Mouse (Mus musculus) right cerebral cortex, postnatal 4 days (tissue): ENCODE measurements around the gene Cebpg.

Experiments
- DNase-seq: peaks from one replicate; pipeline ENCODE4 v3.0.0-alpha.2; 2022

Gene Cebpg

DNA sequence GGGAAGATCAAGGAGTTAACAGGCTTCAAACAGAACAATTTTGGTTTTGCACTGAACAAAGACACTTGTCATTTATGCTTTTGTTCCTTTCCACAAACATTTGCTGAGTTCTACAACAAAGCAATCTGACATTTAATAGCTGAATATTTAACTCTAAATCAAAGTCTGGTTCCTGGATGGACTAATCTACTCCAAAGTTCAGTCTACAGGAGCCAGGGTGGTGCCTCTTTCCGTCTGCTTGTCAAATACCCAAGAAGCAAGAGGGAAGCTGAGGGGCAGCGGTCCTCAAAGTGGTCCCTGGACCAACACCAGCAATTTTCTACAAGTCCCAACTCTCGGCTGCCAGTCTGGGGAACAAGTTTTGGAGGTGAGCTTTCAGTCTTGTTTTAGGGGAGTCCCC, 3.2 kb downstream of the Cebpg start:
- DNase-seq: no peak

DNA sequence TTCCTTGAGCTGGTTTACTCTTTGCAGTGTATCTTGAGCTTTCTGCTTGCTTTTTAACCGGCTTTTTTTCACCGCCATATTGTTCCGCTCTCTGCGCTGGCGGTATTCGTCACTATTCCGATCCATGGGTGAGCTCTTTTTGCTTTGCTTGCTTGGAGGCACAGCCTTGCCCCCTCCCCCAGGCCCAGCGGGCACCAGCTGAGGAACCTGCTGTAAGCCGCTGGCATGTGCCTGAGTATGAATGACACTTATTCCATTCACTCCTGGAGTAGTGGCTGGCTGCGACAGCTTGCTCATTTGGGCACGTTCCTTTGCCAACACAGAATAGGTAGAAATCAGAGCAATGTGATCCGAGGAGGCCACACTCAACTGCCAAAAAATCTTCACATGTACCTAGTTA, 5.8 kb downstream of the Cebpg start:
- DNase-seq: no peak

DNA sequence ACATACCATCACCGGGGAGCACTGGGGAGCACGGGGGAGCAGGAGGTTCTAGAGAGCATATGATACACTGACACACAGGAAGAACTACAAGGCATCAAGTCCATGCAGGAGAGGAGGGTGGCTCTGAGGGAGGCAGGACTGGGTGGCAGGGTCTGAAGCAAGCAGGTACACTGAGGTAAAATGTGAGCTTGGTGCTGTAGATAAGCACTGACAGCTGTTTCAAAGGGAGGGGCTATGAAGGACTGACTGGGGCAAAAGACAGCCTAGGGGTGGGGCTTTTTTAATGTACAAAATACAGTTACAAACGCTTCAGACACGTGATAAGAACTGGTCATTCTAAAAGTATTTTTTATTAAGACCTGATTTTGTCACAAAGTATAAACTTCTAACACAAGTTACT, 10.3 kb downstream of the Cebpg start:
- no peak for DNase-seq

DNA sequence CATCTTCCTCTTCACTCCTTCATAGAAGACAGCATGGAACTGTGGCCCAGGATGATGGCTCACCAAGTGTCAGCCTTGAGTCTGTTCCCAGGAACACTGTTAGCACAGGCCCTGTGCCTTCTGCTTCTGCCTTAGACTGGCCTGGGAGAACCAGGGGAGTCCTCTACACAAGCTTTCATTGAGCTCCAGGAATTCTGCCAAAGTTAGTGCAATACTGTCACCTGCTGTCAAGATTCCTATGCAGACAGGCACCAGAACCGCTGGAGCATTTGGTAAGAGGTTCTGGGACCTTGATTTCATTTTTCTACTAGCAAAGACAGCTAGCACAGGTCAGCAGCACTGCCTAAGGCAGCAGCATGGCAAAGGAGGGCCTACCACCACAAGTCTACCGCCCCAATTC, 11.7 kb downstream of the Cebpg start:
- no peak for DNase-seq

DNA sequence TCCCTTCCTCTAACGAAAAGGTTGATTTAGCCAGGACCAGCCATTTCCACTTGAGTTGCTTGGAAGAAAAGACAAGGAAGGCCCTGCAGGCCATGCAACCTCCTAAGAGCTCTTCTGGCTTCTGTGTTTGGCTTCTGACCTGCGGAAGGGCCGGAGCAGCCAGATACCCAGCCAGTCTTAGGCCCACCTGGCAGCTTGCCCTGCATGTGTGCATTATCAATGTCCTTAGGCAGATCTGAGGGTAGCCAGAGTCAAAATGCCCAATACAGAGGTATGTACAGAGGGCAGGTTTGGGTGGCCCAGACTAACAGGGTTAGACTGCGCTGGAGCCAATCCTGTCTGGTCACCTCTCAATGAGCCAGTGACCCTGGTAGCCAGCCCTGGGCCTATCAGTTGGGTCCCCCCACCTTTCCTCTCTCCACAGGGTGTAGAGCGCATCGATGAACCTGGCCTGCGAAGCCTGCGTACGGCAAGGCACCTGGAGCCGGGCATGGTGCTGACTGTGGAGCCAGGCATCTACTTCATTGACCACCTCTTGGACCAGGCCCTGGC, 13.0 kb downstream of the Cebpg start:
- DNase-seq: no peak

DNA sequence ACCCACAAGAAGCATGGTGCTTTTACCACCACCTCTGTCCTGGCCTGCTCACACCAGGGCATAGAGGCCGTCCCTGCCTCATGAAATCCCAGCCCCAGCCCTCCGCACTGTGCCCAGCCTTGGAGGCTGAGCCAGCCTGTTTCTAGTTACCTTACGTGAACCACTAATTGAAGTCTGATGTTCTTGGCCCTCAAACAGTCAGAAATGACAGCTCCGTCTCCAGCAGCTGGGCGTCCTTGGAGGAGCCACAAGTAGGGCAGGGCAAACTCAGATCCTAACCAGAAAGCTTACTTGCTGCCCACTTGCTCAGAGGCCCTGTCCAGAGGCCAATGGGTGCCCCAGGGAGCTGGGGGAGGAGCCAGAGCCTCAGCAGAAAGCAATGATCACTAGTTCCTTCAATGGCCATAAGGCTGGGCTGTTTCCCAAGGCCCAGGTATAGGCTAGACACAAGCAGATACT, 13.6 kb downstream of the Cebpg start:
- DNase-seq: no peak

DNA sequence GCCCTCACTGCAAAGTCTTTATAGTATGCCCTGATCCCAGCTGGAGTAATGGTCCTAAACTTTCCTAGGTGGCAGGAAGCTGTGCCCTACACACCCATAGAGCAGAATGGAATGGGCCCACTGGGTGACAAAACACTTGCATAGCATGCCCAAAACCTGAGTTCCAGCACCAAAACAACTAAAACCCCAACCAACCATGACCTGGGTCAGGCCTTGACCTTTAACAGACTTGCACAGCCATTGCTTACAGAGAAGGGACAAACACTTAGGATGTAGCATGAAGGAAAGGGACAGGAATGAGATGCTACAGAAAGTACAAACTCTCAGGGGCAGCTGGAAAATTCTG, 14.2 kb downstream of the Cebpg start:
- no peak for DNase-seq

DNA sequence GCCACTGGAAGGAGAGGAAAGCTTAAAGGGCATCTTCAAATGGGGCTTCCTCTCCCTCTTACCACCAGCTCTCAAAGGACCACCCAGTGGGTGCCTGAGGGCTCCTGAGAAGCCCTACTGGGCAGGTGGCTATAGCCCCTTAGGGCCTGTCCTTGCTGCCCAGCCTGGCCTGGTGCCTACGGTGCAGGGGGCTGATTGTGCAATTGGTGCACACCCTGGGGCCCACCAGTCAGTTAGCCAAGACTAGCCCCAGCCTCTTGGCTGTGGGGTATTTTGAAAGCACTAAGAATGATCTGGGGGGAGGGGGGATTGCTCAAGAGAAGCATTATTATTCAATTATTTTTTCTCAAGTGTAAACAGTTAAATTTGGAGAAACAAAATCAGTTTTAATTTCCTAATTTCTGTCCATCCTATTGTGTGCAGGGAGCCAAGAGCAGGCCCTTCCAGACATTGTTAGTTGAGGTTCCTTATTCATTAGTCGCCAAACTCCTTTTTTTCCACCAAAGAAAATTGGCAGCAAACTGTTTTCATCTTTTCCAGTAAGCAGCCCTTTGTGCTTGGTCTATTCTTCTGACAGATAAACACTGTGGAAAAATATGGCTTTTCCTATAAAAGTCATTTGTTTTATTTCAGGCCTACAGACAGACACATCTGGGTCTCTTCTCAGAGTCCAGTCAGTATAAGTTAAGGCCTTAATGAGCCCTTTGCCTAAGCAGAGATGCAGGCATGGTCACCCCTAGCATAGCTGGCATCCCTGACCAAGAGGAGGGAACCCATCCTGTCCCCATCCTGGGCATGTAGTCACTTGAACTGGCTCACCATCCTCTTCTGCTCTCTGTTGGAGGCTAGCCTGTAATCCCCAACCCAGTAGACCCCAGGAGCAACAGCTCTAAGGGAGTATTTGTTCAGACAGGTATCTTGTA, 14.8 kb downstream of the Cebpg start:
- DNase-seq: no peak

DNA sequence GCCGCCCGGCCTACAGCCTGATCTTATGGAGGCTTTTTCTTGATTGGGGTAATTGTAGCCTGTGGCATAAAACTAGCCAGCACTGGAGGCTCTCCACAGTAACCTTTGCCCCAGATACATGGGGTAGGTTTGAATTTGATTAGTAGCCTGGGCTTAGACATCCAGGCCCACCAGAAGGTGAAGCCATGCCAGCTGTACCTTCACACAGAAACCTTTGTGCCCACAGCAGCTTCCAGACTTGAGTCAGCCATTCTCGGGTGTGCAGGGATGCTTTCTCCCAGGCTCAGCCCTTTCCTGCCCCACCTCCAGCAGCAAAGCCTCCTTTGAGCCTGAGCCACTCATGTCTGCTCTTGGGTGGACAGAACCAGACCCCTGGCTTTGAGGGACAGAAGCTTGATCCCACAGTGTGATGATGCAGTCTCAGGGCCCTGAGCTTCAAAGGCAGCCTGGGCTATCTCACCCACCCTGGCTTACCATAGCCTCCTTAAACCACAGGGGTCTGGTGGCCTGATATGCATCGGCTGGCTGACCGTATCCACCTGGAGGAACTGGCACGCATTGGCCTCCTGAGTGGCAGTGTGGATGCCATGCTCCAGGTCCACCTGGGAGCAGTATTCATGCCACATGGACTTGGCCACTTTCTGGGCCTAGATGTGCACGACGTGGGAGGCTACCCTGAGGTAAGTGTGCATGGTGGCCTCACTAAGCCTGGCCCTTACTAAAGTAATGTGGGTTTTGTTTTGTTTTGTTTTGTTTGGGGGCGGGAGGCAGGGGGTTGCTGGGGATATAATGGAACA, 16.0 kb downstream of the Cebpg start:
- no peak for DNase-seq

DNA sequence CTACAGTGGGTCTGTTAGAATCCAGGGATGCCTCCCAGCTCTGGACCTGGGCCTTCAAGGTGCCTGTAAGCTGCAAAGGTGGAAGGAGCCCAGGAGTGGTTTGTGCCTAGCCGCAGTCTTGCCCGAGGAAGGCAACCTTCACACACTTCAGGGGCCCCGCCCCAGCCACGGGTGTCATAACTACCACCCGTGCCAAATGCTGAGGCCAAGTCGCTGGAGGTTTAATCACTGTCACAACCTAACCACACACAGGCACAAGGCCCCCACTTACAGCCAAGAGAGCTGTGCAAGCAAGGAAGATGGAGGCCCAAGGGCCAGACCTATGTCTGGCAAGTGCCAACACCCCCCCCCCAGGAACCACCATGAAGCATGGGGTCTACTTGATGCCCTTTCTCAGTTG, 19.0 kb downstream of the Cebpg start:
- DNase-seq: no peak

DNA sequence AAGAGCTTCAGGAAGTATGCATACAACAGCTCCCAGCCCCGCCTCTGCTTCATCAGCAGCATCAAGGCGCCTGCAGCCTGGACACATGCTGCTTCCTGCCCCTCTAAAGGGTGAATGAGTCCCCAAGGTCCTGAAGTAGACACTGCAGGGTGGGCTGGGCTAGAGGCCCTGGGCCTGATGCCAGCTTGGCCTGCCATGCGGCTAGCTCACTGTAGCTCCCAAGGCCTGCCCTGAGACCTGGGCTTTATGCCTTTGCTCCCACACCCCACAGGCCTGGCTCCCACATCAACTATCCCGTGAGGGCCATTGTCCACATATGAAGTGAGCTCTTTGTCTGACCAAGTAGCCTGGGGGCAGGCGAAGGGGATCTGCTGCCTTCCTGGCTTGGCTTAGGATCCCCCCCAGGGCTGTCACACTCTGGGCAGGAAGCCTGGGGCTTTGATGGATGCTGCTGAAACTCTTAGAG, 20.1 kb downstream of the Cebpg start:
- peak; percentile 51 for DNase-seq

DNA sequence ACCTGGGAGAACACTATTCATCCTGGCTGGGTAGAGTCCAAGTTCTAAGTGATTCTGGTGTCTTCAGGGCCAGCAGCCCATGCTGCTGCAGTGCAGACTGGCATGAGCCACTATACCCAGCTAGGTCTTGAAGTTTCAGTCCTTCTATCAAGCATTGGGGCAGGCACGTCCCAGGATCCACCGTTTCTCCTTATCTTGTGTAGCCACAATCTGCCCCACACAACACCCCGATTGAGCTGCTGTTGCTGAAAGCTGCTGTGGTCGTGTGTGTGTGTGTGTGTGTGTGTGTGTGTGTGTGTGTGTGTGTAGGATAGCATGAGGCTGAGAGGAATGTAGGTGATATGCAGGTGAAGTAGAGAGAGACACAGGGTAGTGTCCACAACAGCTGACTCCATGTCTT, 20.8 kb downstream of the Cebpg start:
- no peak for DNase-seq

DNA sequence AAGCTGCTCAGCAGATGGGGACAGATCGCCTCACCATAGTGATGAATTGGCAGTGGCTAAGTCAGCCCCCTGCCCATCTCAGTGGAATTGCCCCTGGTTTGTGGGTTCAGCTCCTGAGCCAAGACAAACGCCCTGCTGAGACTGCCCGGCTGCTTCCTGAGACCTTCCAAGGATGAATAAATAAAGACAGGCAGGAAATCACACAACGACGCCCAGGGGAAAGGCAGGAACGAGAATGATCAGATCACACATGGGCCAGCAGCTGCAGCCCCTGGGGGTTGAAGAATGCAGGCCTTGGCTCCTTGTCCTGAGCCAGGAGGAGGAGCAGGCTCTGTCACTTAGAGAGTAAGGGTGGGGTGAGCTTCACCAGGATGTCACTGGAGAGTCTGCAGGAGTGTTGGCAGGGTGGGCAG, 21.2 kb downstream of the Cebpg start:
- no peak for DNase-seq

DNA sequence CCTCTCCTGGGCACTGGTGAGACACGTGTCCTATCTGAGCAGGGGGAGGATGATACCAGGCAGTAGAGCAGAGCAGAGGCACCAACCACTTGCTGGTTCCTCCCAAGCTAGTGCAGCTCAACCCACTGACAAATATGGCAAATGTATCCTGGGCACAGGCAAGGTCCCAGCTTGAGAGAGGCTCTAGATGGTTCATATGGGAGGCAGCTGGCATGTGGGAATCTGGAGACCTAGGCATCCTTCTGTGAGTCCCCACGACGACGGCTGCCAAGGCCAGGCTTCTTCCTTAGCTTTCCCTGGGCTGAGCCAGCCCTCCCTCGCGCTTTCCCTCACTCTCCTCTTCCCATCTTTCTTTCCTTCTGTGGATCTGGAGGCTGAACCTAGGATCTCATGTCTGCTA, 25.8 kb downstream of the Cebpg start:
- no peak for DNase-seq

DNA sequence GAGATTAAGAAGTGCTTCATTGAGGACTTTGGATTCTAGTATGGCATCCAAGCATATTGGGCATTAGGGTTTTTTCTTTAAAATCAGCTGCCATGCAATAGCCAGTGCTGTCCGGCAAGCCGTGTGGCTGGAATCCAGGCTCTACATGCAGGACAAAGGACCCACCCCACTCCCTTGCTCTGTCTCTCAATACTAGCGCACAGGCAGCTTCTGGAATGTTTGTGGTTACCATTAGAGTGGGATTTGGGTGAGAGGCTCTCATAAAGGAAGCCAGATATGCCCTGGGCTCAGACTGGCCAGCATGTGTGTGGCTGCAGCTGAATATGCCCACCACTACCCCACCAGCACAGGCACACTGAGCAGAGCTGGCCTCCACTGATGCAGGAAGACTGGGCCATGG, 26.7 kb downstream of the Cebpg start:
- no peak for DNase-seq

DNA sequence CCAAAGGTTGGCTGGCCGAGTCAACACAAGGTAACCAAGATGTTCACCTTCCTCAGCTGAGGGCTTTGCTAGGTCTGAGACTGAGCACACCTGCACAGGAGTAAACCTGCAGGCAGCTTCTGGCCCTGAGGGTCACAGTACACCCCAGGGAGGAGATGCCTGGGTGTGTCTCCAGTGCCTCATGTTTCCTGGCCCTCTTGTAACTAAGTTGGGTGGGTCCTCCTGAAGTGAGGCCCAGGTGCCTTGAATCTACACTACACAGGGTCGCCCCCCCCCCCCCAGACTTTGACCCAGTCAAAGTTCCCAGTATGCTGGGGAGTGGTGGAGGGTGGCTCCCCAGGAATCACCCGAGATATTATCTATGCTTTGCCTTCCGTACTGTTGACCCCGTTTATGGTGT, 27.1 kb downstream of the Cebpg start:
- no peak for DNase-seq

DNA sequence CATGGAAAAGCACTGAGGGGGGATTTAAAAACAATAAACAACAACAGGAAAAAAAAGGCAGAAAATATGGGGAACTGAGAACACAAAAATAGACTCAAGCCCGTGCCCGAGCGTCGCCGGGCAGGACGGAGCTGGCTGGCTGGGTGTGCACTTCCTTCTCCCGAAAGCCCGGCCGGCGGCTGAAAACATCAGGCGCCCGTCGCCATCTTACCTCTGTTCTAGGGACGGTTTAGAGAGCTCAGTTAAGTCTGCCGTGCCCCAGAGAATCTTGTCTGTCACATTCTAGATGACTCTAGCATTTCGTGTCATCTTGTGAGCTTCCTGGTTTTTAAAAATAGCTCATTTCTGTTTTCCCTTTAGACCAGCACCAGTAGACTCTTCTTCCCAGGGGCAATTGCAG, 27.8 kb downstream of the Cebpg start:
- no peak for DNase-seq

DNA sequence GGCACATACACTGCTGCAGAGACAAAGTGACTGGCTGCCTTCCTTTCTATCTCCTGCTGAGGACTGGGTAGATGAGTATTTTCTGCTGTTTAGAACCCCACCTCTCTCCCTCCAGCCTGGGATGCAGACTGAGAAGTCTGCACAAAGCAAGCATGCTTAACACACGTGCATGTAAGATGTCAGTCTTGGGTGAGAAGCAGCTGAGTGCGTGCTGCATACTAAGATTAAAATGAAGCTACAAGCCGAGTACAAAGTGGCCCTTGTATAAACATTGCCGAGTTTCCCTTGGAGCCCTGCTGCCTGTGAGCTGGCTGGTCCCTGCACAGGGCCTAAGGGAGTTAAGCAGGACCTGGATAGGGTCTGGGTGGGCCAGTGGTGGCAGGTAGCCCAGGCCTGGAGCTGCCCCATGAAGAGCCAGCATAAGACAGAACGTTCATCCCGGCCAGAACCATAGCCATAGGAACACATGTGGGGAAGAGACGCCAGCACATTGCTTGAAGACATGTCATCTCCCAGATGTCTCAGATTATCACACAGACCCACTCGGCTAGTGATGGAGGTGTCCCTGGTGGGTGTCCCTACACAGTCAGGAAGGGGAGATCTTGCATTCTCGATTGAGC, 28.5 kb downstream of the Cebpg start:
- DNase-seq: no peak

DNA sequence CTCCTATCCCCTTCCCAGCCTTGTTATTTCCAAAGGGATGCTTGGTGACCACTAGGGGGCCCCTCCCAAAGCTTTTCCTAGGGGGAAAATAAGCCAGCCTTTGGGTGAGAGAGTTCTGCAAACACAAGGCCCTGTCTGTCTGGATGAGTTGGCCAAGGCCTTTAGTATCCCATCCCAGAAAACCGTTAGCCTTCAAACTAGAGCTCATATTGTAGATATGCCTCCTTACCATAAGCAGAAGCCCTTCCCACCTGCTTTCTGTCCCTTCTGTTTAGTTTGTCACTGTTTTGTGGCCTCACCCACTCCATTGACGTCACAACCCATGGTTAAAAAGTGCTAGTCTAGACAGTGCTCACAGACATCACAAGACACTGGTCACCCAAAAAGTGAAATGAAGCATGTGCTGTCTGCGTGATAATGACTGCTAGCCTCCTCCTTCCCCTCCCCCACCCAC, 29.5 kb downstream of the Cebpg start:
- DNase-seq: peak; percentile 58

DNA sequence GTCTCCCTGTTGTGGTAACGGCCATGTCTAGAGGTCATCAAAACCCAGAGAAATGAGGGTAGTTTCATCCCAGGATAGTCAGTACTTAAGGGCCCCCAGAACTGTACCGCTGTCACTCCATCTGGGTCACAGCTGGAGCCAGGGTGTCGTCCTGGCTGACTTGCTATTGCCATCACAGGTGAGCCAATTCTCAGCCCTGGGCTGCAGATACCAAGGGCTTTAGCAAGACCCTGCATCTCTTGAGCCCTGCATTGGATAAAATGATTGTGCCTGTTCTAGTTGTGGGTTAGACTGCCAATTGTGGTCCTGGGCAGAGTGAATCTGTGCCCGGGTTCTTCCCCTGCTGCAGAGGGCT, 30.1 kb downstream of the Cebpg start:
- DNase-seq: no peak

DNA sequence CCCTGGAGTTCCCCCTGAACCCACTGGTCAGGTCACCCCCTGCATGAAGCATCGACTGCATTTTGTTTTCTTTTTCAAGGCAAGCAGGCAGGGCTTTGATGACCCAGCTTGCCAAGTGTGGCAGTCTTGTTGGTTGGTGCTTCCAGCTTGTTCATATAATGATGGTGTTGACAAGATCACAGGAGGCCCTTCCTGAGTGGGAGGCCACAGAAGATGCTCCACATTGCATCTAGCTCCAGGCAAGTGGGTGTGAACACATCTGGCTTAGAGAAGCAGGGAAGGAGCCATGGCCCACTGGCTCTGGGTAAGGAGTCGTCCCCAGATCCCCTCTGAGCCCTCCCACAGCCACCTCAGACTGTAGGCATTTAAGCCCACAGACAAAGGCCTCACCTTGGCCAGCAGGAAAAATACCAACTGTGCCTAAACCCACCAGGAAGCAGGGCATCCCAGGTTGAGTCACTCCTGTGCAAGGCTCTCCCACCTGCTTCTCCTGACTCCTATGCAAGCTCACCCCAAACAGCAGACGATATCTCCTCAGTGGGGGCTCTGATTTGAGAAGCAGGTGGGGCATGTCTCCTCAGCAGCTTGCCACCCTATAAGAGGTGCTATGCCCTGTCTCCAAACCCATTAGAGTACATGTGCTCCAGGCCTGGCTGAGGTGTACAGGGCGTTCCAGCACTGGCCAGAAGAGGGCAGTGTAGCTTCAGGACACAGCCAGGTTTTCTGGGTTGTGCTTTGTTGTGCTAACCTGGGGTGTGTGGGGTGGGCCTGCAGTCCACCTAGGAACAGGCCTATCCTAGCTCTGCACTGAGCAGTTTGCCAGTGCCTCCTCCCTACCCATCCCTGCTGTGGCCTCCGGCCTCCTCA, 30.7 kb downstream of the Cebpg start:
- peak; percentile 81 for DNase-seq

DNA sequence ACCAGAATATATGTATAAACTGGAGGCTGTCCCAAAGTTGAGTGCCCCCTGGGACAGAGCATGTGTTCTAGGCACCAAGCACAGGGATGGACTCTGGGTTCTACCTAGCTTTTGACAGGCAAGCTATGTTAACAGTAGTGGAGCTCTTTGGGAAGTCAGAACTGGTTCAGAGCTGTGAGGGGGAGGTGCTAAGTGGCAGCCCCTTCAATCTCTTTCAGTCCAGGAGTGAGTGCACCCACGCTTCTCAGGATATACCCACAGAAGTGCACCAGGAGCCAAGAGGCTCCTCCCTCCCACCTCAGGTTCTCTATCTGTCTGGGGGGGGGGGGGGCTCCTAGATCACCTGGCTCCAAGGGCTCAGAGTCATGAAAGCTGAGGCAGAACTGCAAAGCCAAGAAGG, 31.9 kb downstream of the Cebpg start:
- DNase-seq: no peak
